Mouse (Mus musculus): ENCODE measurements around the gene Lclat1. TPM values are rescaled to one million over a fixed set of nuclear protein-coding genes. Genes with fewer than 3 reads are reported as not detected.

The Lclat1 gene
- polyA plus RNA-seq, 1 experiment from 2014 or later = 3.4 TPM

DNA sequence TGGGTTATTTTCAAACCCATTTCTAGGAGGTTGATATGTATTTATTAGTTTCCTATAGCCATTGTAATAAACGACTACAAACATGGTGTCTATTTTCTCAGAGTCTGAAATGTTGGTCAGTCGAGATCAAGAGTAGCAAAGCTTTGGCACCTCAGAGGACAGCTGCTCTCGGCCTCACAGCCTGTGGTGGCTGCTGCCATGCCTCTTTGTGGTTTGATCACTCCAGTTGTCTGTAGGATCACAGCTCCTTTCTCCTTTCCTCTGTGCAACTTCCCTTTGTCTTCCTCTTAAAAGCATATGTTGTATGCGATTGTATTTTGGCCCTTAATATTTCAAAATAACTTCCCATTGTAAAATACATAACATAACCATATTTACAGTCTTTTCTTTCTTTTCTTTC lies 10.9 kb downstream of the Lclat1 start:
- no peak overlapping the region for H3K9ac ChIP-seq (ENCODE audit: low read depth, low read length)
- H3K4me1 ChIP-seq (ENCODE audit: control insufficient read depth, low read depth, low read length) = no peaks in the 10 kb centered on the region
- no peaks in the 10 kb centered on the region for H3K36me3 ChIP-seq (ENCODE audit: control insufficient read depth, insufficient read depth)
- H3K4me2 ChIP-seq (ENCODE audit: low read depth, low read length) = no peak overlapping the region
- WGBS (ENCODE audit: insufficient replicate concordance) = 28% methylated on average over 4 of the region's 4 CpGs
- no peak overlapping the region for H3K27ac ChIP-seq (ENCODE audit: low read length)
- no peak overlapping the region for H3K4me3 ChIP-seq (ENCODE audit: low read depth, low read length)
- ATAC-seq (ENCODE audit: low read depth) = no peak
- H3K9me3 ChIP-seq (replicated peaks; ENCODE audit: control insufficient read depth, low read length) = no peaks in the 10 kb centered on the region
- H3K27me3 ChIP-seq (ENCODE audit: control insufficient read depth, insufficient read depth, low read depth, low read length) = no peaks in the 10 kb centered on the region

DNA sequence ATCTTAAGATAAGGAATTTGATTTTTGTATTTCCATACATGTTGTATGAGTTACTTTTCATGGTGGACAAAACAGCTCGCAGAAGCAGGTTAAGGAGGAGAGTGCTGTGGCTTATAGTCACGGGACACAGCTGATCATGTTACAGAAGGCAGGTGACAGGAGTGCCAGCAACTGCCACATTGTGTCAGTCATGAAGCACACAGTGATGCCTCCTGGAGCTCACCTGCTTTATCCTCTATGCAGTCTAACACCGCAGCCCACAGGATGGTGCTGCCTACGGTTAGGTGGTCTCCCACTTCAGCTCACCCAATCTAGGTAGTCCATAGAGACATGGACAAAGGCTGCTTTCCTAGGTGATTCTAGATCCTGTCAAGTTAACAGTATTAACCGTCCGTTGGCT lies 11.4 kb downstream of the Lclat1 start:
- Histone ChIP-seq H3K27ac (ENCODE audit: low read length) (no peak overlapping the region), H3K9me3 (replicated peaks; ENCODE audit: control insufficient read depth, low read length) (no peaks in the 10 kb centered on the region), H3K4me2 (ENCODE audit: low read depth, low read length) (no peak overlapping the region), H3K27me3 (ENCODE audit: control insufficient read depth, insufficient read depth, low read depth, low read length) (no peaks in the 10 kb centered on the region), H3K4me3 (ENCODE audit: low read depth, low read length) (no peak overlapping the region), H3K4me1 (ENCODE audit: control insufficient read depth, low read depth, low read length) (no peaks in the 10 kb centered on the region), H3K9ac (ENCODE audit: low read depth, low read length) (no peak overlapping the region), H3K36me3 (ENCODE audit: control insufficient read depth, insufficient read depth) (no peaks in the 10 kb centered on the region)
- 73% methylated on average over 6 of the region's 6 CpGs for WGBS (ENCODE audit: insufficient replicate concordance)
- ATAC-seq (ENCODE audit: low read depth) = no peak

DNA sequence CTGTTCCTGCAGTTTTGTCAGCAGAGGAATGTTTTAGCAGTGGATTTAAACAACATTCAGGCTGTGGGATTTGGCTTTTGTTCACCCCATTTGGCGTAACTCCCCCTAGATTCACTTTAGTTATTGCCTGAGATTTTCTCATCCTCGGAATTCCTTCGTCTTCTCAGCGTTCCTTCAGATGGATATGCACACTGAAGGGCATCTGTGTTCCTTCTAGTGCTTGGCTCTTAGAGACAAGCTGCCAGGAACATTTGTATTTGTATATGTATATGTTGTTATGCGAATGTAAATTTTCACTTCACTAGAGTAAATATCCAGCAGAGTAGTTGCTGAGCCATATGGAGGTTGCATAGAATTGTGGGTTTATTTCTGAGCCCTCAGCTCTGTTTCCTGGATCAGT lies 12.8 kb downstream of the Lclat1 start:
- H3K9ac ChIP-seq (ENCODE audit: low read depth, low read length) = no peak overlapping the region
- no peak overlapping the region for H3K4me3 ChIP-seq (ENCODE audit: low read depth, low read length)
- no peak overlapping the region for H3K27ac ChIP-seq (ENCODE audit: low read length)
- no peaks in the 10 kb centered on the region for H3K4me1 ChIP-seq (ENCODE audit: control insufficient read depth, low read depth, low read length)
- 70% methylated on average over 5 of the region's 5 CpGs for WGBS (ENCODE audit: insufficient replicate concordance)
- no peaks in the 10 kb centered on the region for H3K9me3 ChIP-seq (replicated peaks; ENCODE audit: control insufficient read depth, low read length)
- ATAC-seq (ENCODE audit: low read depth) = no peak
- no peak overlapping the region for H3K4me2 ChIP-seq (ENCODE audit: low read depth, low read length)
- no peaks in the 10 kb centered on the region for H3K27me3 ChIP-seq (ENCODE audit: control insufficient read depth, insufficient read depth, low read depth, low read length)
- H3K36me3 ChIP-seq (ENCODE audit: control insufficient read depth, insufficient read depth) = no peaks in the 10 kb centered on the region

DNA sequence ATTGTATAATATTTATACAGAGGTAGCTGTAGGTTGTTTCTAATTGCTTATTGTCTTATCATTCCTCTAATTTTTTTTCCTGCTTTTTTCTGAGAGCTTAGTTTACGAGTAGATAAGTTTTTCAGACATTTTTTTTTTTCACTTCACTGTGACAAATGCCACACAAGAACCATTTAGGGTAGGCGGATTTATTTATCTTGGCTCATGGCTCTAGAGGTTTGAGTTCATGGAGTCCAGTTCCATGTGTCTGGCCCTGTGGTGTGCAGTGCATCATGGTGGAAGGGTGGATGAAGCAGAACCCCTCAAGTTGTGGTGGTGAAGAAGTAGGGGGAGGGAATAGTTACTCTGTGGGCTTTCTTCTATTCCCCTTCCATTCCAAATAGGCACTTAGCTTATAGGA lies 13.9 kb downstream of the Lclat1 start:
- no peaks in the 10 kb centered on the region for H3K4me1 ChIP-seq (ENCODE audit: control insufficient read depth, low read depth, low read length)
- no peak overlapping the region for H3K4me2 ChIP-seq (ENCODE audit: low read depth, low read length)
- no peaks in the 10 kb centered on the region for H3K27me3 ChIP-seq (ENCODE audit: control insufficient read depth, insufficient read depth, low read depth, low read length)
- H3K4me3 ChIP-seq (ENCODE audit: low read depth, low read length) = no peak overlapping the region
- H3K9me3 ChIP-seq (replicated peaks; ENCODE audit: control insufficient read depth, low read length) = no peaks in the 10 kb centered on the region
- H3K36me3 ChIP-seq (ENCODE audit: control insufficient read depth, insufficient read depth) = no peaks in the 10 kb centered on the region
- H3K27ac ChIP-seq (ENCODE audit: low read length) = no peak overlapping the region
- 57% methylated on average over 2 of the region's 2 CpGs for WGBS (ENCODE audit: insufficient replicate concordance)
- no peak for ATAC-seq (ENCODE audit: low read depth)
- no peak overlapping the region for H3K9ac ChIP-seq (ENCODE audit: low read depth, low read length)

DNA sequence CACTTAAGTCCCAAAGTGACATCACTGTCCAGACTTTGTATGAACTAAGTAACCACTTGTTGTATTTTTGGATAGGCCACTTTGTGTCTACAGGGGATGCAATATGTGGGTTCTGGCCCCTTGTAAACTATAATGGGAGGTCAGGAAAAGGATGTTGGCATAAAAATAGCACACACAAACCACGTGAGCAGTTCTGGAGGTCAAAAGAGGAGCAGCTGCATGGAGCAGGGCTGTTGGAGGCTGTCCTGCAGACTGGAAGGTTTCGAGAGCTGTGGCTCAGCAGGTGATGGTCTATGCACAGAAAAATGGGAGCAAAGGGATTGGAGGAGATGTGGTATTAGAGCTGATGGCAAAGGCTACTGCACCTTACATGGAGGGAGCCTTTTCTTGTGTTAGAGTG lies 18.6 kb downstream of the Lclat1 start:
- Histone ChIP-seq H3K27ac (ENCODE audit: low read length) (no peak overlapping the region), H3K4me1 (ENCODE audit: control insufficient read depth, low read depth, low read length) (no peaks in the 10 kb centered on the region), H3K4me3 (ENCODE audit: low read depth, low read length) (no peak overlapping the region), H3K27me3 (ENCODE audit: control insufficient read depth, insufficient read depth, low read depth, low read length) (no peaks in the 10 kb centered on the region), H3K4me2 (ENCODE audit: low read depth, low read length) (no peak overlapping the region), H3K9me3 (replicated peaks; ENCODE audit: control insufficient read depth, low read length) (no peaks in the 10 kb centered on the region), H3K36me3 (ENCODE audit: control insufficient read depth, insufficient read depth) (no peaks in the 10 kb centered on the region), H3K9ac (ENCODE audit: low read depth, low read length) (no peak overlapping the region)
- 33% methylated on average over 2 of the region's 2 CpGs for WGBS (ENCODE audit: insufficient replicate concordance)
- no peak for ATAC-seq (ENCODE audit: low read depth)

DNA sequence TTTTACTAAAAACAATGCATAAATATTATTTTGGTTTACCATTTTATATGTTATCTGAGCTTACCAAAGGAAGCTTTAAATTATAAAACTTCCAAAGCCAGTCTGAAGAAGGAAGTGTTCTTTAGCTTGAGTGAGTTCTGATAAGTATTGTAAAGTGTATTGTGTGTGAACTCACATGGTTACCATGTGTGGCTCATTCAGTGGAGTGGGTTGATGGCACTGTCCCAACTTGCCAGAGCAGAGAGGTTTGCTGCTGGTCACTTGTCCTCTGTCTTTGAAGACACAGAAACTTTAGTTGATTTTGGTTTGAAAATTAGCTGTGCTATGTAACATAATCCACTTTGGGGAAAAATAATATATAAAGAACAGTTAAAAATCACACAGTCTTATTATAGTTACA lies 19.1 kb downstream of the Lclat1 start:
- no peaks in the 10 kb centered on the region for H3K4me1 ChIP-seq (ENCODE audit: control insufficient read depth, low read depth, low read length)
- H3K9ac ChIP-seq (ENCODE audit: low read depth, low read length) = no peak overlapping the region
- no peak overlapping the region for H3K27ac ChIP-seq (ENCODE audit: low read length)
- no peaks in the 10 kb centered on the region for H3K9me3 ChIP-seq (replicated peaks; ENCODE audit: control insufficient read depth, low read length)
- no peak overlapping the region for H3K4me3 ChIP-seq (ENCODE audit: low read depth, low read length)
- H3K27me3 ChIP-seq (ENCODE audit: control insufficient read depth, insufficient read depth, low read depth, low read length) = no peaks in the 10 kb centered on the region
- no peak for ATAC-seq (ENCODE audit: low read depth)
- no peaks in the 10 kb centered on the region for H3K36me3 ChIP-seq (ENCODE audit: control insufficient read depth, insufficient read depth)
- no peak overlapping the region for H3K4me2 ChIP-seq (ENCODE audit: low read depth, low read length)

DNA sequence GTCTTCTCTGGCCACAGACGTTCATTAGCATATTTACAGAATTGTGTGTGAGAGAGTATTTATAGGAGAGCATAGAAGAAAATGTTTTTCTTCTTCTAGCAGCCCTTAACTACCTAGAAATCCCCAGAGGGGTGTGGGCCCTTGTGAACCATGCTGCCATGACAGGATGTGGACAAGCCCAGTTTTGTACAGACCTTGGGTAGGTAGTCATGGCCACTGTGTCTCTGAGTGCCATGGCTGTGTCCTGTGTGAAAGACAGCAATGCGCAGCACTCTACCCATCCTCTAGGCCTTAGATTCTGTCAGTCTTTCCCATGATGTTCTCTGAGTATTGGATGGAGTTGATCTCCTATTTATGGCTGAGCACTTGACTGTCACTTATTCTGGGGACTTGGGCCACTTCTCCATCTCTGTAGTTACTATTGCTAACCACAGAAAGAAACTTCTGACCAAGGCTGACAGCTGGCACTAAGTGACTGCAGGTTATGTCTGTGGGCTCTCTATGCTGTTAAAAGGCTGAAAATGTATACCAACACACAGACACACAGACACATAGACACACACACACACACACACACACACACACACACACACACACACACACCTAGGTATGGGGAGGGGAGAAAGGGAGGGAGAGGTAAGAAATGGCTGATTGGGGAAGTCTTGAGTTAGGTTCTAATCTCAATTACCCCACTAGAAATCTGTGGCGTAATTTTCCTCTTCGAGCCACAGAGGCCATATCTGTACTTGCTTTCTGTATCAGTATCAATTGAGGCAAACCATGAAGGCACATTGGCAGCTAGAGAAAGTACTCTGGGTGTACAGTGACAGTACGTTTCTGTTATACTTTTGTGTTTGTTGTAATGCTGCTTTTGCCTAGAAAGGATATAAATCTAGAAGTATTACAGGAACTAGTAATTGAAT lies 29.0 kb downstream of the Lclat1 start:
- WGBS (ENCODE audit: insufficient replicate concordance) = 49% methylated on average over 5 of the region's 5 CpGs
- no peak overlapping the region for H3K27ac ChIP-seq (ENCODE audit: low read length)
- no peaks in the 10 kb centered on the region for H3K4me1 ChIP-seq (ENCODE audit: control insufficient read depth, low read depth, low read length)
- H3K9me3 ChIP-seq (replicated peaks; ENCODE audit: control insufficient read depth, low read length) = no peaks in the 10 kb centered on the region
- 0 out of 2 replicates have a peak, but pooled peaks cover 2% of the 10 kb centered on the region for H3K27me3 ChIP-seq (ENCODE audit: control insufficient read depth, insufficient read depth, low read depth, low read length)
- no peak overlapping the region for H3K4me2 ChIP-seq (ENCODE audit: low read depth, low read length)
- no peaks in the 10 kb centered on the region for H3K36me3 ChIP-seq (ENCODE audit: control insufficient read depth, insufficient read depth)
- H3K9ac ChIP-seq (ENCODE audit: low read depth, low read length) = no peak overlapping the region
- ATAC-seq (ENCODE audit: low read depth) = no peak
- H3K4me3 ChIP-seq (ENCODE audit: low read depth, low read length) = no peak overlapping the region

DNA sequence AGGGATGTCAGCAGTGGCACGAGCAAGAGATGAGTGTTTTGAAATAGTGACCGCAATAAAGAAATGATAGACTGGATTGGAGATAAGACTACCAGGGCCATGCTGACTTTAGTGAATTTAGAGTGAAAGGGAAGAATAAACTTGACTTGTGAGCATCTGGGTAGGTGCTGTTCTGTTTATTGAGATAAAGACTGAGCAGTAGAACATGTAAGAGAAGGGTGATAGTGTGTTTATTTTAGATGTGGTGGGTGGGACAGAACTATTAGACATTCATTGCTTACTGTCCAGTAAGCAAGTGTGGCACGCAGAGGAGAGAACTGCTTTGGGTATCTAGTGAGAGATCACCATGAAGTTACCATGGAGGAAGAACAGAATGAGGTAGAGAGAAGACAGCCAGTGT lies 30.4 kb downstream of the Lclat1 start:
- Histone ChIP-seq H3K27ac (ENCODE audit: low read length) (no peak overlapping the region), H3K4me1 (ENCODE audit: control insufficient read depth, low read depth, low read length) (peaks cover 4% of the 10 kb centered on the region; the same call in 1 of the 2 replicates), H3K4me2 (ENCODE audit: low read depth, low read length) (no peak overlapping the region), H3K4me3 (ENCODE audit: low read depth, low read length) (no peak overlapping the region), H3K36me3 (ENCODE audit: control insufficient read depth, insufficient read depth) (no peaks in the 10 kb centered on the region), H3K27me3 (ENCODE audit: control insufficient read depth, insufficient read depth, low read depth, low read length) (0 out of 2 replicates have a peak, but pooled peaks cover 2% of the 10 kb centered on the region), H3K9ac (ENCODE audit: low read depth, low read length) (no peak overlapping the region), H3K9me3 (replicated peaks; ENCODE audit: control insufficient read depth, low read length) (no peaks in the 10 kb centered on the region)
- WGBS (ENCODE audit: insufficient replicate concordance) = 42% methylated on average over 3 of the region's 3 CpGs
- peak; percentile 42; the same call in 1 of the 2 replicates for ATAC-seq (ENCODE audit: low read depth)

DNA sequence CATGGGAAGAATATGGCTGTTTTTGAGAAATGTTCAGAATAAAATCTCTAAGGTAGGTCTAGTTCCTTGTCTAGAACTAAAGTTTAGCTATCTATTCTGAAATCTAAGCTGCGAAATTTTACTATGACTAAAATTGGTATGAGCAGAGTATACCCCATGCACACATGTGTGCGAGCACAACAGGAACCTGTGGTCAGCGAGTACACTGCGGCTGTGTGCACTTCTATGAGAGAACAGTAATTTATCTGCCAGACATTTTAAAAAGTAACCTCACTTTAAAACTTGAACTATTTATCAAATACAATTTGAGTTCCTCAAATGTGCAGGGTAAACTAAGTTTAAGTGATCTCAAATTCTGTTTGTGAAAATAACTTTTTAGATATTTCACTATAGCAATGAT lies 34.2 kb downstream of the Lclat1 start:
- Histone ChIP-seq H3K4me2 (ENCODE audit: low read depth, low read length) (no peak overlapping the region), H3K27me3 (ENCODE audit: control insufficient read depth, insufficient read depth, low read depth, low read length) (no peaks in the 10 kb centered on the region), H3K9ac (ENCODE audit: low read depth, low read length) (no peak overlapping the region), H3K4me3 (ENCODE audit: low read depth, low read length) (no peak overlapping the region), H3K9me3 (replicated peaks; ENCODE audit: control insufficient read depth, low read length) (no peaks in the 10 kb centered on the region), H3K4me1 (ENCODE audit: control insufficient read depth, low read depth, low read length) (peaks cover 4% of the 10 kb centered on the region; the same call in 1 of the 2 replicates), H3K36me3 (ENCODE audit: control insufficient read depth, insufficient read depth) (no peaks in the 10 kb centered on the region), H3K27ac (ENCODE audit: low read length) (no peak overlapping the region)
- 17% methylated on average over 4 of the region's 4 CpGs for WGBS (ENCODE audit: insufficient replicate concordance)
- no peak for ATAC-seq (ENCODE audit: low read depth)

All from liver, embryonic 16.5 days (tissue).